Mouse (Mus musculus) skeletal muscle tissue, adult 2 months (tissue): Measurements from ENCODE around the gene Vmn2r107.

Experiments used
- DNase-seq: peaks from one replicate; pipeline ENCODE4 v3.0.0-alpha.2; 2012; ENCODE audit warnings: low read depth, low spot score

The Vmn2r107 gene

DNA sequence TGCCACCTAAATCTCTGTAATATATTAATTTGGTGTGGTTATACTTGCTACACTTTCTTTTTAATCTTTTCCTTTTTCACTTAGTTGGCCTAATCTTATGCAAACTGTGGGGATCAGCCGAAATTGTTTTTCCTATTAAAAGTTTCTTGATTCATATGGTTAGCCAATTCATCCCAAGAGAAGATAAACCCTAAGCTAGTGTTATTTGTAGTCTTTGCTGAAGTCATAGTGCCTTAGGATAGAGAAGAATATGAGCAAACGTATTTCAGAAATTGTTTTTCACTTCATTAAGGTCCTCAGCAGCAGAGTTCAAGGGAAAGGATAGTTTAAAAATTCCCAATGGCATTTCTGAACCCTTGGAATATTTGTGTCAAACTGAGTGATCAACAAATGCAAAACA is at the start of gene Vmn2r107:
Vmn2r107 (plus strand) TSS at position 301 of the 400 bp plus-strand sequence.
- no peak for DNase-seq

DNA sequence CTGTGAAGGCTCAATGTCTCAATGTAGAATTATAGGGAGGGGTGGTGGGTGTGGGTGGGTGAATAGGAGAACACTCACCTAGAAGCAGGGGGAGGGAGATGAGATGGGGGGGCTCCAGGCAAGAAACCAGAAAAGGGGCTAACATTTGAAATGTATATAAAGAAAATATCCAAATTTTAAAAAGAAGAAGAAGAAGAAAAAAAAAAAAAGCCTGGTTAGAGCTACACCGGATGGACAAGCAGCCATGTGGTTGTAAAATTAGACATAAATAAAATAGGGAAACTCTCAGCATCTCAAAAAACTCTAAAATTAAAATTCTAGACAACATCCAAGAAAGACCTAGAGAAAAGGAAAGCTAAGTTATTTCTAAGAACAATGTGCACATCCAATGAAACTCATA is 39.3 kb upstream of the Vmn2r107 start:
- DNase-seq, result no peak

DNA sequence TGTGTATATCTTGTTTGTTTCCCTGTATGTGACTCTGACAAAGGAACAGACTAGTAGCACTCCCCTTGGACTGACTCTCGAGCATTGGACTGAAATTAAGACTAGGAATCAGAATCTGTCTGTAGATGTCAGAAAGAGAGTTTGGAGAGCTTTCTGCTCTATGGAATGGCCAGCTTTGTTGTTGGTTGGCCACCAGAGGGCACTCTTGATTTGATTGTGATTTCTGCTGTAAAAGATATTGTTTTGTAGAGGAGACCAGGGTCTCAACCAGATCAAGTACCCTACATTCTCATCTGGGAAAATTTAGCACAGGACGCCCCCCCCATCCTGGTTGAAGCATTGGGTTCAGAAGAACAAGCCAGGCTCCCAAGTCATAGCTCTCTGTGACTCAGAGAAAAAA is 54.1 kb downstream of the Vmn2r107 start:
- no peak for DNase-seq

DNA sequence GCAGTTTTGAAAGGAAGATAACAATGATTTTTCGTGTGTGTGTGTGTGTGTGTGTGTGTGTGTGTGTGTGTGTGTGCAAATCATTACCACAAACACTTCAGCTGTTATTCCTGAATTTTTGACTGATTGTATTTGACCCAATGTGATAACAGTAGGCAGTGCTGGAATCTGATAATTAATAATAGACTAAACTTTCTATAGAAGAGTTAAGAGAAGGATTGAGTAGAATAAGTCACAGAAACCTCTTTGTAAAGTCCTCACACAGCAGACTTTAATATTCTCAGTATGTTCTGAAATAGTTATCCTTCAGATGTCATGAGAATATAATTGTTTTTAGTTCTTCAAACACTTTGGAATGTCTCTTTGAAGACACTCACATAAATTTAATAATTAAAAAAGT is 68.8 kb downstream of the Vmn2r107 start, which contains the start of gene Vmn1r224:
Vmn1r224 (plus strand) TSS at position 301 of the 400 bp plus-strand sequence.
- DNase-seq, result no peak
